Mouse (Mus musculus) MEL (cell line): Measurements from ENCODE around the gene Serpina1f. TPM values are rescaled to one million over a fixed set of nuclear protein-coding genes. Genes with fewer than 3 reads are reported as not detected.

Experiments used
- DNase-seq: peaks from one replicate; pipeline ENCODE4 v3.0.0; 2011; ENCODE audit warnings: low read depth, low spot score
- H3K27ac ChIP-seq: 2 replicates; pipeline ENCODE4 v1.5.1; 2012; ENCODE audit warnings: low read depth, mild to moderate bottlenecking, control low read depth, low read length, moderate library complexity; ENCODE audit not compliant: control insufficient read depth
- H3K27me3 ChIP-seq, 2 experiments: fragments of 150-350 bp in 1 of 2; sonication (generic) in 1 of 2; 2 replicates each; pipeline ENCODE4 v1.6.1; 2012; ENCODE audit warnings: low read length in 2 of 2, mild to moderate bottlenecking in 2 of 2, improper control_type of control experiment in 1 of 2, moderate library complexity in 1 of 2; ENCODE audit not compliant: insufficient read depth in 2 of 2, control insufficient read depth in 1 of 2
- H3K36me3 ChIP-seq, 2 experiments: 2 replicates each; pipeline ENCODE4 v1.6.1; 2012 to 2014; ENCODE audit warnings: low read length in 2 of 2, improper control_type of control experiment in 1 of 2, inconsistent platforms in 1 of 2, mild to moderate bottlenecking in 1 of 2; ENCODE audit not compliant: insufficient read depth in 2 of 2, control insufficient read depth in 1 of 2
- H3K4me1 ChIP-seq, 2 experiments: fragments of 150-350 bp in 1 of 2; sonication (generic) in 1 of 2; 2 replicates each; pipeline ENCODE4 v1.6.1; 2012; ENCODE audit warnings: low read length in 2 of 2, improper control_type of control experiment in 1 of 2, mild to moderate bottlenecking in 1 of 2; ENCODE audit not compliant: insufficient read depth in 2 of 2, control insufficient read depth in 1 of 2
- H3K4me3 ChIP-seq, 2 experiments: fragments of 150-350 bp in 1 of 2; sonication (generic) in 1 of 2; 2 replicates each; pipeline ENCODE4 v1.5.1; 2012; ENCODE audit warnings: low read depth in 2 of 2, low read length in 2 of 2, mild to moderate bottlenecking in 2 of 2, moderate library complexity in 2 of 2, control low read depth in 1 of 2, improper control_type of control experiment in 1 of 2; ENCODE audit not compliant: control insufficient read depth in 1 of 2, insufficient read depth in 1 of 2
- H3K79me2 ChIP-seq: 2 replicates; pipeline ENCODE4 v1.6.1; 2012; ENCODE audit warnings: mild to moderate bottlenecking, low read length, moderate library complexity; ENCODE audit not compliant: control insufficient read depth, poor library complexity, insufficient read depth
- H3K9ac ChIP-seq: 2 replicates; pipeline ENCODE4 v1.6.1; 2012; ENCODE audit warnings: low read depth, mild to moderate bottlenecking, control low read depth, low read length, moderate library complexity; ENCODE audit not compliant: control insufficient read depth, poor library complexity, severe bottlenecking
- H3K9me3 ChIP-seq: fragments of 150-350 bp; sonication (generic); replicated peaks from 2 replicates; pipeline ENCODE4 v1.6.1; 2012; ENCODE audit warnings: mild to moderate bottlenecking, low read length, improper control_type of control experiment, moderate library complexity; ENCODE audit not compliant: insufficient read depth
- BHLHE40 ChIP-seq: IDR thresholded peaks from 2 replicates; pipeline ENCODE4 v1.6.1; 2012; ENCODE audit warnings: low read depth, mild to moderate bottlenecking, inconsistent platforms, low read length, improper control_type of control experiment, borderline replicate concordance
- CHD1 ChIP-seq: IDR thresholded peaks from 2 replicates; pipeline ENCODE4 v1.6.1; 2012; ENCODE audit warnings: low read depth, mild to moderate bottlenecking, inconsistent platforms, low read length, improper control_type of control experiment
- CHD2 ChIP-seq: IDR thresholded peaks from 2 replicates; pipeline ENCODE4 v1.6.1; 2011; ENCODE audit warnings: low read length, improper control_type of control experiment
- CTCF ChIP-seq, 3 experiments: IDR thresholded peaks in 2 of 3; conservative IDR thresholded peaks in 1 of 3; 2 replicates each; pipeline ENCODE4 v1.5.1; 2011 to 2012; ENCODE audit warnings: low read length in 3 of 3, low read depth in 2 of 3, mild to moderate bottlenecking in 2 of 3, improper control_type of control experiment in 1 of 3, inconsistent platforms in 1 of 3, mixed read lengths in 1 of 3, moderate library complexity in 1 of 3; ENCODE audit not compliant: control insufficient read depth in 1 of 3, insufficient read depth in 1 of 3, poor library complexity in 1 of 3, severe bottlenecking in 1 of 3
- ELF1 ChIP-seq: IDR thresholded peaks from 2 replicates; pipeline ENCODE4 v1.6.1; 2014; ENCODE audit warnings: low read depth, mild to moderate bottlenecking, inconsistent platforms, low read length, improper control_type of control experiment, moderate library complexity
- ETS1 ChIP-seq: IDR thresholded peaks from 2 replicates; pipeline ENCODE4 v1.6.1; 2012; ENCODE audit warnings: low read depth, mild to moderate bottlenecking, inconsistent platforms, low read length, improper control_type of control experiment, moderate library complexity
- GABPA ChIP-seq: IDR thresholded peaks from 2 replicates; pipeline ENCODE4 v1.6.1; 2012; ENCODE audit warnings: low read depth, mild to moderate bottlenecking, inconsistent platforms, low read length, improper control_type of control experiment, moderate library complexity
- GATA1 ChIP-seq: IDR thresholded peaks from 2 replicates; pipeline ENCODE4 v1.6.1; 2011; ENCODE audit warnings: low read depth, low read length, improper control_type of control experiment
- HCFC1 ChIP-seq: IDR thresholded peaks from 2 replicates; pipeline ENCODE4 v1.6.1; 2012; ENCODE audit warnings: low read depth, mild to moderate bottlenecking, inconsistent platforms, low read length, improper control_type of control experiment, moderate library complexity
- MAFK ChIP-seq: IDR thresholded peaks from 2 replicates; pipeline ENCODE4 v1.6.1; 2011; ENCODE audit warnings: low read depth, mild to moderate bottlenecking, low read length, improper control_type of control experiment, borderline replicate concordance
- MAX ChIP-seq: IDR thresholded peaks from 2 replicates; pipeline ENCODE4 v1.6.1; 2011; ENCODE audit warnings: low read length, improper control_type of control experiment
- MAZ ChIP-seq: IDR thresholded peaks from 2 replicates; pipeline ENCODE4 v1.6.1; 2012; ENCODE audit warnings: low read depth, mild to moderate bottlenecking, inconsistent platforms, low read length, improper control_type of control experiment
- MYB ChIP-seq: IDR thresholded peaks from 2 replicates; pipeline ENCODE4 v1.6.1; 2011; ENCODE audit warnings: mild to moderate bottlenecking, low read depth, low read length, improper control_type of control experiment
- MYC ChIP-seq: IDR thresholded peaks from 2 replicates; pipeline ENCODE4 v1.6.1; 2011; ENCODE audit warnings: low read depth, mild to moderate bottlenecking, low read length, improper control_type of control experiment, moderate library complexity
- NRF1 ChIP-seq: IDR thresholded peaks from 2 replicates; pipeline ENCODE4 v1.6.1; 2014; ENCODE audit warnings: low read depth, mild to moderate bottlenecking, inconsistent platforms, low read length, improper control_type of control experiment, moderate library complexity; ENCODE audit not compliant: poor library complexity, insufficient read depth, severe bottlenecking
- POLR2A ChIP-seq, 2 experiments: IDR thresholded peaks; 2 replicates each; pipeline ENCODE4 v1.6.1; 2011 to 2012; ENCODE audit warnings: low read length in 2 of 2, mild to moderate bottlenecking in 2 of 2, control low read depth in 1 of 2, improper control_type of control experiment in 1 of 2, low read depth in 1 of 2, moderate library complexity in 1 of 2; ENCODE audit not compliant: control insufficient read depth in 1 of 2, insufficient read depth in 1 of 2, poor library complexity in 1 of 2
- POLR2AphosphoS2 ChIP-seq: IDR thresholded peaks from 2 replicates; pipeline ENCODE4 v1.6.1; 2011; ENCODE audit warnings: low read length, improper control_type of control experiment
- RCOR1 ChIP-seq: IDR thresholded peaks from 2 replicates; pipeline ENCODE4 v1.6.1; 2012; ENCODE audit warnings: low read depth, mild to moderate bottlenecking, inconsistent platforms, low read length, improper control_type of control experiment
- UBTF ChIP-seq: IDR thresholded peaks from 2 replicates; pipeline ENCODE4 v1.6.1; 2012; ENCODE audit warnings: low read depth, mild to moderate bottlenecking, inconsistent platforms, low read length, improper control_type of control experiment, moderate library complexity, borderline replicate concordance; ENCODE audit not compliant: insufficient read depth
- USF1 ChIP-seq: IDR thresholded peaks from 2 replicates; pipeline ENCODE4 v1.6.1; 2014; ENCODE audit warnings: low read depth, mild to moderate bottlenecking, inconsistent platforms, low read length, improper control_type of control experiment, moderate library complexity
- USF2 ChIP-seq, 2 experiments: IDR thresholded peaks; 2 replicates each; pipeline ENCODE4 v1.6.1; 2011 to 2012; ENCODE audit warnings: improper control_type of control experiment in 2 of 2, low read length in 2 of 2, borderline replicate concordance in 1 of 2, inconsistent platforms in 1 of 2, low read depth in 1 of 2, mild to moderate bottlenecking in 1 of 2; ENCODE audit not compliant: insufficient read depth in 1 of 2
- ZKSCAN1 ChIP-seq: IDR thresholded peaks from 2 replicates; pipeline ENCODE4 v1.6.1; 2012; ENCODE audit warnings: low read depth, mild to moderate bottlenecking, inconsistent platforms, low read length, improper control_type of control experiment, moderate library complexity
- ZMIZ1 ChIP-seq: IDR thresholded peaks from 2 replicates; pipeline ENCODE4 v1.6.1; 2012; ENCODE audit warnings: low read depth, mild to moderate bottlenecking, inconsistent platforms, low read length, improper control_type of control experiment, moderate library complexity
- ZNF384 ChIP-seq: IDR thresholded peaks from 2 replicates; pipeline ENCODE4 v1.6.1; 2012; ENCODE audit warnings: low read depth, mild to moderate bottlenecking, inconsistent platforms, low read length, improper control_type of control experiment
- polyA plus RNA-seq, 2 experiments: library from polyadenylated mRNA; stranded (reverse) in 1 of 2; unstranded in 1 of 2; fragments of >175 nt in 1 of 2; fragments of >200 nt in 1 of 2; gene quantifications; 2 replicates each; pipeline versions ENCODE4 v1.2.1 to v1.2.4; 2012; ENCODE audit warnings: low replicate concordance in 2 of 2, low read depth in 1 of 2; ENCODE audit not compliant: insufficient read length in 2 of 2, insufficient read depth in 1 of 2, missing spikeins in 1 of 2
- total RNA-seq: library from RNA; depleted of rRNA; stranded (reverse); fragments of 300-350 nt; gene quantifications from 2 replicates; pipeline ENCODE4 v1.2.3, GENCODE M21; 2012

Serpina1f gene
- total and polyA plus RNA-seq, 3 experiments: not detected

DNA sequence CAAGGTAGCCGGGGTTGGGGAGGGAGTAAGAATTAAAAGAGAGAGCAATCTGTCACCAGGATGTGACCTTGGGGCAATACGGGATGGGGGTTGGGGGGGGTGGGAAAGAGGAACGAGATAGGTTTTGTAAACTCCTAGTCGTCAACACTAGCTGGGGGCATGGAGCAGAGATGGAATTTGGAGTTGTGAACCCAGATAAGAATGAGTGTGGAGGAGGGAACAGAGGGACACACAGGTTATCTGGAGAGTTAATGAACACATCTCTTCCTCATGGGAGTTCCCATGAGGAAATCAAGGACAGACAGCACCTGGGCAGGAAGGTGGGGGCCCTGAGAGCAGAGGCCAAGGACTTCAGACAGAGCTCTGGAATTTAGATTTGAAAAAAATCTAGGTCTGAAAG lies 10.8 kb upstream of the Serpina1f start:
- Histone ChIP-seq H3K36me3 (no peaks in the 10 kb centered on the region), H3K27ac (no peak overlapping the region), H3K4me3 (no peak overlapping the region), H3K79me2 (no peaks in the 10 kb centered on the region), H3K9me3 (no peaks in the 10 kb centered on the region), H3K4me1 (no peaks in the 10 kb centered on the region), H3K9ac (no peak overlapping the region), H3K27me3 (no peaks in the 10 kb centered on the region)
- no peak for TF ChIP-seq MAX
- TF ChIP-seq POLR2AphosphoS2: no peak
- no peak for TF ChIP-seq UBTF
- no peak for TF ChIP-seq RCOR1
- TF ChIP-seq MYB: no peak
- TF ChIP-seq MAZ: no peak
- TF ChIP-seq ZNF384: no peak
- TF ChIP-seq CHD1: no peak
- TF ChIP-seq GABPA: no peak
- TF ChIP-seq POLR2A (IDR thresholded peaks at IDR 0.05; ENCODE audit: control insufficient read depth in 1 of 2, insufficient read depth in 1 of 2, low read depth in 1 of 2, low read length in 2 of 2, poor library complexity in 1 of 2): no peak
- DNase-seq: no peak

- Histone ChIP-seq H3K27me3 (no peaks in the 10 kb centered on the region), H3K4me1 (no peaks in the 10 kb centered on the region), H3K4me3 (no peak overlapping the region), H3K9me3 (no peaks in the 10 kb centered on the region), H3K36me3 (no peaks in the 10 kb centered on the region), H3K79me2 (no peaks in the 10 kb centered on the region), H3K27ac (no peak overlapping the region), H3K9ac (no peak overlapping the region)
- no peak for DNase-seq
- TF ChIP-seq NRF1 (no peak), ELF1 (no peak), USF1 (no peak), BHLHE40 (no peak), UBTF (no peak), CHD2 (no peak), ETS1 (no peak), USF2 (IDR thresholded peaks at IDR 0.05; ENCODE audit: borderline replicate concordance in 1 of 2, insufficient read depth in 1 of 2, low read depth in 1 of 2, low read length in 2 of 2) (no peak), HCFC1 (no peak), MAFK (no peak), ZKSCAN1 (no peak), MAZ (no peak), GABPA (no peak), CTCF (IDR thresholded peaks at IDR 0.05 in 2 of 3, conservative IDR thresholded peaks at IDR 0.05 in 1 of 3; ENCODE audit: control insufficient read depth in 1 of 3, insufficient read depth in 1 of 3, low read depth in 2 of 3, low read length in 3 of 3, poor library complexity in 1 of 3, severe bottlenecking in 1 of 3) (no peak), ZMIZ1 (no peak), POLR2A (IDR thresholded peaks at IDR 0.05; ENCODE audit: control insufficient read depth in 1 of 2, insufficient read depth in 1 of 2, low read depth in 1 of 2, low read length in 2 of 2, poor library complexity in 1 of 2) (no peak), MYC (no peak), GATA1 (no peak)
Measured at GRCm38 (mm10) chr12:103705547-103705946, 10.2 kb upstream of the Serpina1f start.
